Mouse (Mus musculus): ENCODE measurements around the gene Zfp961.
"Not testable (repeated sequence)": the region's sequence is repeated elsewhere in the genome, so short reads cannot be mapped to it uniquely, and the experiment has no call there.

Zfp961 gene

DNA sequence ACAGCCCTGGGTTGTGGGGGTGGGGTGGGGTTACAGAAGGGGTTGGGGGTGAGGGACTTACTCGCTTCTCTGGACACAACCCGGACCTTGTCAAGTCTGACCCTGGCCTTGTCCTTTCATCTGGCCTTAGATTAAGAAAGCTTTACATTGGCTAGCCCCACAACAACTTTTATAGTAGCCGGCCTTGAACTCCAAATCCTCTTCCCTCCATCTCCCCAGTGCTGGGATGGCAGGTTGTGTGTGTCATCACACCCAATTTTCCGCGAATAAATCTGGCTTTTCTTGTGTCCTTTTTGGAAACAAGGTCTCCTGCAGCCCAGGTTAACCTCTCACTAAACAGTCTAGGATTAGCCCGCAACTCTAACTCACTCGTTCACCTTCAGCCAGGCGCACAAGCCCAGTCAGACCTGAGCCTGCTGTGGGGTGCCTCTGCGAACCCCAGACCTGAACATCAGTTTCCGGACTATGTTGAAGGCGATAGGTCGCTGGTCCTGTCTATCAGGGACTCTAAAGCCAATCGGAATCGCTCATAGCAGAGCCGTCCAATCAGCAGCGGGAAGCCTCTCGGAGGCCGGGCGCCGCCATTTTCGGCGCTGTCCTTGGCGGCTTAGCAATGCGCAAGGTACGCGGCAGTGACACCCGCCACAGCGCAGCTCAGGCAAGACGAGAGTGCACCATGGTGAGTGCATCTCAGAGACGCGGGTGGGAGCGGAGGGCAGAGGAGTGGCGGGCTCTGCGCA, at the start of gene Zfp961:
Gene Zfp961, plus strand, starts transcription at position 557 of the 740 bp plus-strand sequence.
- DNase-seq (ENCODE audit: low spot score) = peak; percentile 99

DNA sequence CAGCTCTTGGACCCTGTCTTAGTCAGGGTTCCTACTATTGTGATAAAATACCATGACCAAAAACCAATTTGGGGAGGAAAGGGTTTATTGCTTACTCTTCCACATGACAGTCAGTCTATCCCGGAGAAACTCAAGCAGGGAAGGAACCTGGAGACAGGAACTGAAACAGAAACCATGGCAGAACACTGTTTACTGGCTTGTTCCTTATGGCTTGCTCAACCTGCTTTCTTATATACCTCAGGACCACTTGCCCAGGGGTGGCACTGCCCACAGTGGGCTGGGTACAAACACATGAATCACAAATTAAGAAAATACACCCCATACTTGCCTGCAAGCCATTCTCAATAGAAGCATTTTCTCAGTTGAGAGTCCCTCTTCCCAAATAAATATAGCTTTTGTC, 47.8 kb upstream of the Zfp961 start:
- DNase-seq (ENCODE audit: low spot score) = not testable (repeated sequence)

DNA sequence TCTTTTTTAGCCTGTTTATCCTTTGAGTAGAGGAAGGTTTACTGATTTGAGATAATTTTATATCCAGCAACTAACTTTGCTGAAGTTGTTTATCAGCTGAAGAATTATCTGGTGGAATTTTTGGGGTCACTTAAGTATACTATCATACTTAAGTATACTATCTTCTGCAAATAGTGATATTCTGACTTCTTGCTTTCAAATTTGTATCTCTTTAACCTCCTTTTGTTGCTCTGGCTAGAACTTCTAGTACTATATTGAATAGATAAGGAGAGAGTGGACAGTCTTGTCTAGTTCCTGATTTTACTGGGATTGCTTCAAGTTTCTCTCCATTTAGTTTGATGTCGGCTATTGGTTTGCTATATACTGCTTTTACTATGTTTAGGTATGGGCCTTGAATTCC, 44.0 kb upstream of the Zfp961 start:
- no peak for DNase-seq (ENCODE audit: low spot score)

DNA sequence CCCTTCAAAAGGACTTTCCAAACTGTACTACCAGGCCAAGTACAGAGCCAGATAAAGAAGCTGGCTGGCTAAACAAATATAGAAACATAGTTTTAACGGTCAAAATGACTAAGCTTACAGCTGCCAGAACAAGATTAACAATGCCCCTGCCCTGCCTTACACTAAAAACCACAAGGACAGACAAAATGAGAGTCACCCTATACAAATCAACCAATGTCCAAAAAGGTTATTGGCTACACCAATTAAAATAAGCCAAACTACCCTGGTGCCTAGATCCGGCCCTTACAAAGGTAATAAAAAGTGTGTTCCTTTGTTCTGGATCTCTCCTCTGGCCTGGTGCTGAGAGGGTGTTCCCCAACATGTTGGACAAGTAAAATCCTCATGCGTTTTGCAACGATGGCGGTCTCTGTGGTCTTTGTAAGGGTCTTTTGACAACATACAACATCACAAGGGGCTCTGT, 43.0 kb upstream of the Zfp961 start:
- DNase-seq (ENCODE audit: low spot score) = no peak

DNA sequence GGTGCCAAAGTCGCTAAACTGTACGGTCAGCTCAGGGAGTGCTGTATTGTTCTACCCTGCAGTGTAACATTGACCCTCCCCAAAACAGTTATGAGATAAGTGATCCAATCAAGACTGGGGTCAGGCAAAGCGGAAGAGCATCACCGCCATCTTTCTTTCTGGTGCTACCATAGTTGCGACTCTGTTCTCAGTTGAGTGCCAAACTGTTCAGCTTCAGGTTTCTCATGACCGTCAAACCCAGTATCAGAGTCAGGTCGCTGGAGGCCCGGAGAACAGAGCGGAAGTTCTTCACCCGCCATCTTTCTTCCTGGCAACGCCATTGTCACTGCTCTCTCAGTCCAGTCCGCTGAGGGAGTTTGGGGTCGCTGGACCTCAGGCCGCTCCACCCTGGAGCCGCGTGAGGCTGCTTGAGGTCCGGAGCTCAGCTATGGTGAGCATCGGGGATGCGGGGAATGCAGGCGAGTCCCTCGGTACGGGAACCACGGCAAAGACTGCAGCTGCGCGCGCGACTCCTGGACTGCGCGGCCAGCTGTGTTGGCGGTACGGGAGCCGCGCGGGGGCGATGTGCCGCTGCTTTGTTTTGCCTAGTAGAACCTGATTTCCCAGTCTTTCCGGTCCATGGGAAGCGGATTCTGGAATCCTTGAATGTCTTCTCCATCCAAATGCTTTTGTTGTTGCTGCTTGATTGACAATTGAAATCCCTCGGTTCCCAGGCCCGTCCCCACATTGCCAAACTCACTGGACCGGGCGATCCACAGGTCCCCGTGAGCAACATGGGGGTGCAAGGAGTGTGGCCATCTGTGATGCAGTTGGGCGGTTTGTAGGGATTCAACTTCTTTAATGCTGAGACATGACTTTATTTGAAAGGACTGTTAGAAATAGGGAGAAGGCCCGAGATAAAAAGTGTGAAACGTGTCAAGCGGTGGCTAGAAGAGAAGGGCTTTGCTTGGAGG, 42.3 kb upstream of the Zfp961 start, which contains the start of the genes Zfp882 and Zfp617:
Gene Zfp882, plus strand, starts transcription at position 300 of the 953 bp plus-strand sequence.
Gene Zfp617, plus strand, starts transcription at position 327 of the 953 bp plus-strand sequence.
- peak; percentile 89 for DNase-seq (ENCODE audit: low spot score)

DNA sequence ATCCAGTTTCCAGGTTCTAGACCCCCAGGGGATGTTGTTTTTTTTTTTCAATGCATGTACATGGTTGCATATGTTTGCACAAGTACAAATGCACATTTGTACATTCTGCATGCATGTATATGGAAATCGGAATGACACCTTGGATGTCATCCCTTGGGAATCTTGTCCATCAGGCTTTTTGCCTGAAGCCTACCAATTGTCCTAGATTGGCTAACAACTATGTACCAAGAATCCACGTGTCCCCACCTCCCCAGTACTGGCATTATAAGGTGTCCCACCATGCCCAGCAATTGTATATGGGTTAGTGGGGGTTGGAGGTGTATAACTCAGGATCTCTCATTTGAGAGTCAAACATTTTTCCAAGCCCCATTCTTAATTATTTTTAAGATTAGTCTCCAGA, 38.6 kb upstream of the Zfp961 start:
- no peak for DNase-seq (ENCODE audit: low spot score)

DNA sequence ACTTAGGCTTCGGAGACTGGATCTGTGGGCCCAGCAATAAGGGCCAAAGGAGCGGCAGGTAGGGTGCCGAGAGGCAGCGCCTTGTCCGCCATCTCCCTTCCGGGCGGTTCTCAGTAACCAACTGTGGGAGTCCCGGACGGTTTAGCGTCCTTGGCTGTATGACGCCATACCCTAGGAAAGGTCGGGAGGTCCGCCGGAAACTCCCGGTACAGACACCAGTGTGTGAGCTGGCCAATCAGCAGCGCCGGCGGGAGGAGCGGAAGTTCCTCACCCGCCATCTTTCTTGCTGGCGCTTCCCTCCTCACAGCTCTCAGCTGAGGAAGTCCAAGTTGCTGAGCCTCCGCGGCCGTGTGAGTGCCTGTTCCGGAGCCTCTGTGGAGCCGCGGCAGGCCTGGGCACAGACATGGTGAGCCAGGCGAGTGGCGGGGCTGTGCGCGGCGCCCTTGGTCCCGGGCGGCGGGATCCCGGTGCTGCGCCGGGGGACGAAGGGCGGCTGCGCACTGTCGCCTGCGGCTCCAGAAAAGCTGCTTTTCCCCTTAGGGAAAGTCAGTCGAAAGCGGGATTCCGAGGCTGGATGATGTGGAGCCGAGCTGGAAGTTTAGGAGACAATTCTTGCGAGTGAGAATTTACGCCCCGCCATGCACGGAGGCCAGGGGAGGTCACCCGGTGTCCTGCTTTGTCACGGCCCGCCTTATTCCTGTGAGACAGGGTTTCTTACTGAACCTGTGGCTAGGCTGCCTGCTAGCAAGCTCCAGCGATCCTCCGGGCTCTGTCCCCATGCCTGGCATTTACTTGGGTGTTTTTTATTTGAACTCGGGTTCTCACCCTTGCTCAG, 28.1 kb upstream of the Zfp961 start:
- DNase-seq (ENCODE audit: low spot score) = peak; percentile 97

DNA sequence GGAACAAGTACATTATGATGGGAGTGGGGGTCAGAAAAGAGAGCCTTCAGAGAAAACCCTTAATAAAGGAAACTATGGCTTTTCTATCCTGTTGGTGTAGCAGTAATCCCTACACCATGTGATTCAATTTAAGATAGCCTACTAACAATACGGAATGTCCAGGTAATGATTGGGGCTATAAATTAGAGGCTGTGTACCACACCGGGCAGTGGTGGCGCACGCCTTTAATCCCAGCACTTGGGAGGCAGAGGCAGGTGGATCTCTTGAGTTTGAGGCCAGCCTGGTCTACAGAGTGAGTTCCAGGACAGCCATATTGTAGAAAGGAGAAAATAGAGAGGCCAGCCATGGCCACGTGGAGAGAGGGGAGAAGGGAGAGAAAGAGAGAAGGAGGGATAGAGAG, 25.0 kb upstream of the Zfp961 start:
- DNase-seq (ENCODE audit: low spot score) = no peak

DNA sequence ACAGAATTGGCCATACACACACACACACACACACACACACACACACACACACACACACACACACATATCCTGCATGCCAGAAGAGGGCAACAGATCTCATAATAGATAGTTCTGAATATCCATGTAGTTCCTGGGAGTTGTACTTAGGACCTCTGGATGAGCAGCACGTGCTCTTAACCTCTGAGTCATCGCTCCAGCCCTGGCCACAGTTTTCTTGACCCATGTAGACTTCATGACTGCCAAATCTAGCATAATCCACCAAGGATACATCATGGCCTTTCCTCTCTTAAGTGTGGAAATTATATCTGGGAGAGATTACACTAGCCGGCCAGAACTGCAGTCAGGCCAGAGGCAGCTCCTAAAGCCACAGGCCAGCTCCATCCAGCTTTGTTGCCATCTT, 24.3 kb upstream of the Zfp961 start:
- no peak for DNase-seq (ENCODE audit: low spot score)

DNA sequence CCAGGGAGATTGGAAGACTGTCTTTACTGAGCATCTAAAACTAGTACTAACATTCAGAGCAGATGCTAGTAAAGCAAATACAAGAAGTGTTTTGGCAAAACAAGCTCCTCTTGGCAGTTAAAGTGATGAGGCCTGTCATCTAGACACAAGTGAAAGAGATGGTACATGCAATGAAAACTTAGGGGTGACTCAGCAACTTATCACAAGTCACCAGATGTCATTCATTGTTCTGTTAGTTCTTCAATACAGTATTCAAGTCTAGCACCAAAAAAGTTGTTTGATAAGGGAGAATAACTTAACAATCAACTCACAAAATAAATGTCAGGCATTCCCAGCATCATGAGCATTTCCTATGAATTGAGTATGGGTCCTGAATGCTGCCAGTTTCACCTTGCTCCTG, 23.1 kb upstream of the Zfp961 start:
- no peak for DNase-seq (ENCODE audit: low spot score)

DNA sequence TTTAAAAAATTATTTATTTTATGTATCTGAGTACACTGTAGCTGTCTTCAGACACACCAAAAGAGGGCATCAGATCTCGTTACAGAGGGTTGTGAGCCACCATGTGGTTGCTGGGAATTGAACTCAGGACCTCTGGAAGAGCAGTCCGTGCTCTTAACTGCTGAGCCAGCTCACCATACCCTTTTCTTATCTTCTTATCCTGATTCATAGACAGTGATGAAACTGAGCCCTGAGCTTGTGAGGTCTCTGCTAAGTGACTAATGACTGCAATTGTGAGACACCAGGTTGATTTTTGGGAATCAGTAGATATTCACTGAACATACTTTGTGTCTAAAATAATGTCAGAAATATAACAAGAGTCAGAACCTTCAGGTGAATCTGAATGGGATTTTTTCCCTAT, 12.8 kb upstream of the Zfp961 start:
- DNase-seq (ENCODE audit: low spot score) = not testable (repeated sequence)

DNA sequence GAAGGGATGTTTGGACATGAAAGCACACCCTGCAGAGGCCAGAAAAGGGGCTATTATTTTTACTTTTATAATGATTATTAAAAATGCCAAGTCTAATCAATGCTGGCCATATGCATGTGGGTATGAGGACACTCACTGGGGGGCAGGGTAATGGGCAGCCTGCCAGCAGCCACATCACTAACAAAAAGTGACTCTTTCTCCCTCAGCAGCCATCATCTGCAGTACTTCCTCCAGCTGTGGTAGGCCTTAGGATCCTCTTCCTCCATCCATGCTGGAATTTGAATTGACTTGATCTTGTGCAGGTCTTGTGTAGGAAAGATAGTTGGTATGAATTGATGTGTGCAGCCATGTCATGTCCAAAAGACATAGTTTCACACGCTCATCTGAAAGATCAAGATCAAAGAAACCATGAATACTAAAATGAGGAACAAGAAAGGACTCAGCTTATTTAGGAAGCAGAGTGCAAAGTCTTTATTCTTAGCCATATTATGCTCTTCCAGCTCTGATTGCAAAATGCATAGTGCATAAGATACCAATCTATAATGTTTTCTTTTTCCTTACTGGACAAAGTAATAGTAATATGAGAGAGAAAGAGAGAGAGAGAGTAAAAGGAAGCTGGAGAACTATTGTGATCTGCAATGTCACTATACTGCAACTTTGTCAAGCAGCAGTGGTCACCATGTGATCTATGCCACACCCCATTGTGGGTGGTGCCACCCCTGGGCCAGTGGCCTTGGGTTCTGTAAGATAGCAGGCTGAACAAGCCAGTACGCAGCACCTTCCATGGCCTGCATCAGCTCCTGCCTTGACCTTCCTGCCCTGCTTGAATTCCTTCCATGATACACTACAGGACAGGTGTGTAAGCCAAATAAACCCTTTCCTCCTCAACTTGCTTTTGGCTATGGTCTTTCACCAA, 10.3 kb upstream of the Zfp961 start:
- DNase-seq (ENCODE audit: low spot score) = no peak

DNA sequence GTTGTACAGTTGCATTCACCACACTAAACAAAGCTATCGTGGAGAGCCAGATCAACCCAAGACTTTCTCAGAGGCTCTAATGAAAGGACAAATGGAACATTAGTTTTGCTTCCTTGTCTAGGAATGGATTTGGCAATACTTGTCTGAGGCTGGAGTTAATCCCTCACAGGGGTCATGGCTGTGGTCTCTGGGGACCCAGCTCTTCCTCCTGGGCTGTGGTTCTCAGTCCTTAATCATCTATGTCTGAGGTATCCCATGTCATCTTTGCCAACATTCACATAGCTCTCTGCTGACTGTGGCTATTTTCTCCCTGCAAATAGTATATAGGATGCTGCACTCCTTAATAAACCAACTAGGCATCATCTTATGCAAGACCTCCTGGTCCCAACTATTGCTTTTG, 9.1 kb upstream of the Zfp961 start:
- no peak for DNase-seq (ENCODE audit: low spot score)

DNA sequence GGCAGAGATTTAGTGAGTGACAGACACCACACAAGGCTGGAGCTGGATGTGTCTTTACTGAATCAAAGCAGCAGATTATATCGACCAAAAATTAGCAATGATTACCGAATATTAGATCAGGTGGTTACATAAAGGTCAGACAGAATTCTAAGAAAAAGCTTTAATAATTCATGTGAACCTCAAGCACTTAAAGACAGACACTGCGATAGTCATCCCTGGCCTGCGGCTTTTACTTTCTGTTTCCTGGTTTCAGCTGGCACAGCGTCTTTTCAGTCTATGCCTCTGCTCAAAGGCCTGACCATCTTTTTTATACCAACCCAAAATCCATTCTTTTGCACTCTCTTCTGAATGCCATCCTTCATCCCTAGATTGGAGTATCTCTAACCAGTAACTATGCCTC, 2.2 kb upstream of the Zfp961 start:
- DNase-seq (ENCODE audit: low spot score) = no peak

DNA sequence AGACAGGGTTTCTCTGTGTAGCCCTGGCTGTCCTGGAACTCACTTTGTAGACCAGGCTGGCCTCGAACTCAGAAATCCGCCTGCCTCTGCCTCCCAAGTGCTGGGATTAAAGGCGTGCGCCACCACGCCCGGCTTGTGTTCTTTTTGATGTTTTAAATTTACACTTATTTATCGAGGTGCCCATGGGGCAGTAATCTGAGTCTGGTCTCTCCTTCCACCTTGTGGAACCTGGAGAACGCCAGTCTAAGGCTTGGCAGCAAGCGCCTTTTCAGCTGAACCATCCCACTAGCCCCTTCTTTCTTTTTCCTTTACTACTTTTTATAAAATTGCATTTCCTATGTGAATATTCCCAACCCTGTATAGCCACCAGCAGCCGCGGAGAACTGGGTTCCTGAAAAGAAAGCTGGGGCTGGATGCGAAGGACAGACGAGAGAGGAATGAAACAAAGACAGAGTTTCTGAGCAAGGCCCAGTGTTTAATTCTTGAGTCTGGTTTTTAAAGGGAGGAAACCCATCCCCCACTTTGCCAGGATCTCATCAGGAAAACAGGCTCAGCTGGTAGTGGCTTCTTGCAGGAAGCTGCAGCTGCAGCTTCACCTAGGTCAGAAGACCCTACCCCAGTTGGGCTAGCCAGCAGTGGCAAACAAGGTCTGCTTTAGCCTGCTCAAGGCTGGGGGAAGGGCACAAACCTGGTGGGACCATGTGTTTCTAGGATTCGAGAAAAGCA, 761 bp downstream of the Zfp961 start:
- peak; percentile 31 for DNase-seq (ENCODE audit: low spot score)

DNA sequence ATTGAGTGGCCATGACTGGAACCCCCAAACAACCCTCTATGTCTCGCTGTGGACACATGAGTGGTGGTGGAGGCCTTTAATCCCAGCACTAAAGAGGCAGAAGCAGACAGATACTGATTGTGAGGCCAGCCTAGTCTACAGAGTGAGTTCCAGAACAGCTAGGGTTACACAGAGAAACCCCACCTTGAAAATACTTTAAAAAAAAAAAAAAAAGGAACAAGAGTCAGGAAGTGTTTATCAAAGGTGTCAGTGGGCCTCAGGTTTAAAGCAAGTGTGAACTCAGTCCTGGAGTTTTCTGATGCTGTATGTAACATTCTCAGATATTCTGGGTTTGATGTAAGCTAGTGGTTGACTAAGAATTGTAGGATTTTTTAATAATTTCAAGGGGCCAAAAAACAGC, 1.7 kb downstream of the Zfp961 start:
- no peak for DNase-seq (ENCODE audit: low spot score)

DNA sequence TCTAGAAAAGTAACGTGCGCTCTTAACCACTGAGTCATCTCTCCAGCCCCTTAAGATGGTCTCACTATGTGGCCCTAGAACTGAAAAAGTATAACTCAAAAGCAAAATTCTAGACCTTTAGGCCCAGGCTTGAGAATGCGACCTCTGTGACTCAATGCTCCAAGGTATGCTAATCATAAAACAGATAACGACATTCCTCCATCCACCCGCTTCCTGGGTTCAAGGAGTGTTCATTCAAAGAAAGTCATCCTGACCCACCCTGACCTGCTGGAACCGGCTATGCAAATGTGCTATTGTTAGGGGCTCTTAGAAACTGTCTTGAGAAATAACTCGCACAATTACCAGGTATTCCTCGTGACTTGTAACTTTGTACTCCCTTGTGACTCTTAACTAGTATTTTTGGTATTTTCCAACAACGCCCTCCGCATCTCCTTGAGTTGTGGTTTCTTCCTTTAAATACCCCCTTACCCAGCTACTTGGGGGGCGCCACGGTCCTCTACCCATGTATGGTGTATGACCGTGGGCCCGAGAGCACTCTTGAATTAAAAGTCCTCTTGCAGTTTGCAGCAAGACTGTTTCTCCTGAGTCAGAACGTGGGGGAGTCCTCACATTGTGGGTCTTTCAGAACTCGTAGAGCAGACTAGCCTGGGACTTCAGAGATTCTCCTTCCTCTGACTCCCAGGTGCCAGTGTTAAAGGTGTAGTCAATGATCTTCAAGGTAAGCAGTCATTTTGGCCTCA, 2.3 kb downstream of the Zfp961 start:
- not testable (repeated sequence) for DNase-seq (ENCODE audit: low spot score)

DNA sequence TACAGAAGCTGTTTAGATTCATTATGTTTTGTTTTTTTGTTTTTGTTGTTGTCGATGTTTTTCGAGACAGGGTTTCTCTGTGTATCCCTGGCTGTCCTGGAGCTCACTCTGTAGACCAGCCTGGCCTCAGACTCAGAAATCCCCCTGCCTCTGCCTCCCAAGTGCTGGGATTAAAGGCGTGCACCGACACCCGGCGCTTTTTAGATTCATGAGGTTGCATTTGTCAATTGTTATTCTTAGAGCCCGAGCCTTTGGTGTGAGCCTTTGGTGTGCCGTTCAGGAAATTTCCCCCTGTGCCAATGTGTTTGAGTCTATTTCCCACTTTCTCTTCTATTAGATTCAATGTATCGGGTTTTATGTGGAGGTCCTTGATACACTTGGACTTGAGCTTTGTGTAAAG, 3.8 kb downstream of the Zfp961 start:
- no peak for DNase-seq (ENCODE audit: low spot score)

DNA sequence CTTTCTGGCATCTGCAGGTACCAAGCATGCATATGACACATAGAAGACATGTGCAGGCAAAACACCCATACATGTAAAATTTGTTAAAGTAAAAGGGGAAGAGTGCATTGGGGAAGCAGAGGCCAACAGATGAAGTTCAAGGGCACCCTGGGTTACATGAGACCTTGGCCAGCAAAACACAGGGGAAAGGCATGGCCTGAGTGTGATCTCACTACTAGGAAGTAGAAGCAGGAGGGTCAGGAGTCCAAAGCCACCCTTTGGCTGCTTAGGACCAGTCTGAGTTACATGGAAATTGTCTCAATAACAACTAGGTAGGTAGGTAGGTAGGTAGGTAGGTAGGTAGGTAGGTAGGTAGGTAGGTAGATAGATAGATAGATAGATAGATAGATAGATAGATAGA, 9.6 kb downstream of the Zfp961 start:
- no peak for DNase-seq (ENCODE audit: low spot score)

DNA sequence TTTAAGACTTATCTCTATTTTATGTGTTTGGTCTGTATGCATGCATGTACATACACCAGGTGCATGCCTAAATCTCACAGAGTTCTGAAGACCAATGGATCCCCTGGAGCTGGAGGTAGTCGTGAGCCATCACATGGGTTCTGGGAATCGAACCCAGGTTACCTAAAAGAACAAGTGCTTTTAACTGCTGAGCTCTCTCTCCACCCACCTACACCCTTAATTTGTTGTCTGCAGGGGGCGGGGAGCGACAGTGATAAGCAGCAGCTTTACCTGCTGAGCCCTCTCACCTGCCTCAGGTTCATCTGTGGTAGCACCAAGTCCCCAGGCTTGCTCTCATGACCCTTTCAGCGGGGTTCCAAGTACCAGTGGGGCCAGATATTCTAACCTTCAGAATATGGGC, 11.0 kb downstream of the Zfp961 start:
- DNase-seq (ENCODE audit: low spot score) = no peak
